Mouse (Mus musculus): Measurements from ENCODE around the gene Elf2. TPM values are rescaled to one million over a fixed set of nuclear protein-coding genes. Genes with fewer than 3 reads are reported as not detected.
"Not testable (repeated sequence)": the region's sequence is repeated elsewhere in the genome, so short reads cannot be mapped to it uniquely, and the experiment has no call there.

Gene Elf2
- polyA plus RNA-seq, 1 experiment: 62.9 TPM

- DNase-seq (ENCODE audit: low read depth): peak; percentile 35
- TF ChIP-seq POLR2A (IDR thresholded peaks at IDR 0.05; ENCODE audit: borderline replicate concordance, extremely low read depth, insufficient read depth, insufficient read length, poor library complexity, severe bottlenecking) (no peak), CTCF (IDR thresholded peaks at IDR 0.05; ENCODE audit: borderline replicate concordance, extremely low read depth, insufficient read depth, insufficient read length) (no peak)
Measured at GRCm38 (mm10) chr3:51222302-51222701, 118.2 kb downstream of the Elf2 start.

GRCm38 (mm10) chr3:51221847-51222246 lies 118.6 kb downstream of the Elf2 start:
- TF ChIP-seq POLR2A (IDR thresholded peaks at IDR 0.05; ENCODE audit: borderline replicate concordance, extremely low read depth, insufficient read depth, insufficient read length, poor library complexity, severe bottlenecking): no peak
- TF ChIP-seq CTCF (IDR thresholded peaks at IDR 0.05; ENCODE audit: borderline replicate concordance, extremely low read depth, insufficient read depth, insufficient read length): no peak
- no peak for DNase-seq (ENCODE audit: low read depth)

DNA sequence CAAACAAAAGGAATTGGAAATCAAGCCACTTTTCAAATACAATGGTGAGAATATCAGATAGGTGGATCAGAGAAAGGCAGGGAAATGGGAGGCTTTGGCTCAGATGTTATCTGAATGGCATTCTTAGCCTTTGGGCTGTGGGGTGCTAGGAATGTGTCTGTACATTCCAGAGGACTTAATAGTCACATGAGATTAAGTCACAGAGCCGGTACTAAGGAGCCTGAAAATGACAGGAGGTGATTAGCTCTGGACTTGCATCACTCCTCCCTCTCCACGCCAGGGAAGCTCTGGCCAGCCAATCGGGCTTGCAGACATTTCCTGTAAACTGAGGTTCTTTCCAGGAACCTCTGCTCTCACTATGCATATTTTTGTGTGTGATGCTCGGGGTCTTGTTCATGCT lies 119.6 kb downstream of the Elf2 start:
- no peak for DNase-seq (ENCODE audit: low read depth)
- TF ChIP-seq POLR2A (IDR thresholded peaks at IDR 0.05; ENCODE audit: borderline replicate concordance, extremely low read depth, insufficient read depth, insufficient read length, poor library complexity, severe bottlenecking) (no peak), CTCF (IDR thresholded peaks at IDR 0.05; ENCODE audit: borderline replicate concordance, extremely low read depth, insufficient read depth, insufficient read length) (no peak)

DNA sequence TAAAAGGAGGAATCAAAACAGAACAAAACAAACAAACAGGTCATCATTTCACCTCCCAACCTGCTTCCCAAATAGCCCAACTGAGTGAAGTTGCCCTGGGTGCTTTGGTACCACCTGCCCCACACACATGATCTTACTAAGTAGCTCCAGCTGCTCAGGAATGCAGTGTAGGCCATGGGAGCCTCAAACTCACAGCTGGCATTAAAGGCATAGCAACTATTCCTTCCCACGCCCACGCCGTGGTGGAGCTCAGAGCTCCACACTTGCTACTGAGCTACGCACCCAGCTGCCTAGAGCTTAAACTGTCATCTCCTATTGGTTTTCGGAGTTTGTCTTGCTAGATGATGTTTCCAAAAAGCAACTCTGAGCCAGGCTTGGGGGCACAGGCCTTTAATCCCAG lies 121.2 kb downstream of the Elf2 start:
- TF ChIP-seq POLR2A (IDR thresholded peaks at IDR 0.05; ENCODE audit: borderline replicate concordance, extremely low read depth, insufficient read depth, insufficient read length, poor library complexity, severe bottlenecking) (no peak), CTCF (IDR thresholded peaks at IDR 0.05; ENCODE audit: borderline replicate concordance, extremely low read depth, insufficient read depth, insufficient read length) (no peak)

GRCm38 (mm10) chr3:51218385-51218784 lies 122.1 kb downstream of the Elf2 start:
- DNase-seq (ENCODE audit: low read depth): not testable (repeated sequence)

More for the DNA sequence above, 121.2 kb downstream of the Elf2 start:
- no peak for DNase-seq (ENCODE audit: low read depth)

DNA sequence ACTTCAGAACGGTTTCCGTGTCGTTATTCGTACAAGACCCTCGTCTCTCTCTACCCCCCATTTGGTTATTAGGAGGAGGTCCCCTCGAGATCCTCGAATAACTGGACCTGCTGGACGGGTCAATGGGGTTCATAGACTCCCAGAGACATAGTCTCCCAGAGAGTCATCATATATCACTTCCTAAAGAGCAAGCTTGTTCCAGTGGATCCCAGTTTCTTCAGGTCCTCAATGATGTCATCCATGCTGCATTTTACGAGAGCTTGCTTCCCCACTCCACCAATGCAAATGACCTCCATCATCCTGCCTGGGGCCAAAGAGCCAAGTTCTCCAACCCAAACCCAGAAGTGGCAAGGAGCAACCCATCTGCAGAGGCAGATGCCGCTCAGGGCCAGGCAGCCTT lies 124.1 kb downstream of the Elf2 start:
- DNase-seq (ENCODE audit: low read depth): not testable (repeated sequence)

- no peak for DNase-seq (ENCODE audit: low read depth)
- TF ChIP-seq CTCF (IDR thresholded peaks at IDR 0.05; ENCODE audit: borderline replicate concordance, extremely low read depth, insufficient read depth, insufficient read length): no peak
- no peak for TF ChIP-seq POLR2A (IDR thresholded peaks at IDR 0.05; ENCODE audit: borderline replicate concordance, extremely low read depth, insufficient read depth, insufficient read length, poor library complexity, severe bottlenecking)
Measured at GRCm38 (mm10) chr3:51215681-51216080, 124.8 kb downstream of the Elf2 start.

- no peak for DNase-seq (ENCODE audit: low read depth)
- TF ChIP-seq POLR2A (IDR thresholded peaks at IDR 0.05; ENCODE audit: borderline replicate concordance, extremely low read depth, insufficient read depth, insufficient read length, poor library complexity, severe bottlenecking): no peak
- no peak for TF ChIP-seq CTCF (IDR thresholded peaks at IDR 0.05; ENCODE audit: borderline replicate concordance, extremely low read depth, insufficient read depth, insufficient read length)
Measured at GRCm38 (mm10) chr3:51213111-51213510, 127.4 kb downstream of the Elf2 start.

DNA sequence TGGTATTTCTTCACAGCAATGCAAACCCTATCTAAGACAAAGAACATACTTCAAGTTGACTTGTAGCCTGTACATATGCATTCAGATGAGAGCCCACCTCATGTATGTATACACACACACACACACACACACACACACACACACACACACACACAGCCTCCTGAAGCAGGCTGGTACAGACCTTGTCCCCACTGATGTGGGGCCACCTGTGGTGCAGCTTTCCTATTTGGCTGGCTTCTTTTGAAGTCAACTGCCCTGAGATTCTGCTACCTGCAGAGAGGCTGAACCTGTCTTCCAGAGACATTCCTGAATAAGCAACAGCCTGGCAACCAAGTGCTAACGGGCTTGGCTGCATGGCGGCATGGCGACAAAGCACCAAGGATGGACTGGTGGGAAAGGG lies 130.0 kb downstream of the Elf2 start:
- TF ChIP-seq POLR2A (IDR thresholded peaks at IDR 0.05; ENCODE audit: borderline replicate concordance, extremely low read depth, insufficient read depth, insufficient read length, poor library complexity, severe bottlenecking) (no peak), CTCF (IDR thresholded peaks at IDR 0.05; ENCODE audit: borderline replicate concordance, extremely low read depth, insufficient read depth, insufficient read length) (no peak)

GRCm38 (mm10) chr3:51209503-51210314 lies 130.8 kb downstream of the Elf2 start:
- no peak for TF ChIP-seq CTCF (IDR thresholded peaks at IDR 0.05; ENCODE audit: borderline replicate concordance, extremely low read depth, insufficient read depth, insufficient read length)
- TF ChIP-seq POLR2A (IDR thresholded peaks at IDR 0.05; ENCODE audit: borderline replicate concordance, extremely low read depth, insufficient read depth, insufficient read length, poor library complexity, severe bottlenecking): no peak
- DNase-seq (ENCODE audit: low read depth): no peak

More for the DNA sequence above, 130.0 kb downstream of the Elf2 start:
- DNase-seq (ENCODE audit: low read depth): no peak

- no peak for DNase-seq (ENCODE audit: low read depth)
Measured at GRCm38 (mm10) chr3:51208633-51209032, 131.8 kb downstream of the Elf2 start.

GRCm38 (mm10) chr3:51206521-51206920 lies 133.9 kb downstream of the Elf2 start:
- no peak for DNase-seq (ENCODE audit: low read depth)
- TF ChIP-seq POLR2A (IDR thresholded peaks at IDR 0.05; ENCODE audit: borderline replicate concordance, extremely low read depth, insufficient read depth, insufficient read length, poor library complexity, severe bottlenecking) (no peak), CTCF (IDR thresholded peaks at IDR 0.05; ENCODE audit: borderline replicate concordance, extremely low read depth, insufficient read depth, insufficient read length) (no peak)

More at GRCm38 (mm10) chr3:51208633-51209032, 131.8 kb downstream of the Elf2 start:
- no peak for TF ChIP-seq POLR2A (IDR thresholded peaks at IDR 0.05; ENCODE audit: borderline replicate concordance, extremely low read depth, insufficient read depth, insufficient read length, poor library complexity, severe bottlenecking)
- no peak for TF ChIP-seq CTCF (IDR thresholded peaks at IDR 0.05; ENCODE audit: borderline replicate concordance, extremely low read depth, insufficient read depth, insufficient read length)
